Mouse (Mus musculus) erythroblast, embryonic 14.5 days (primary cell): ENCODE results near the gene Prep. TPM values are rescaled to one million over a fixed set of nuclear protein-coding genes. Genes with fewer than 3 reads are reported as not detected.
"Not testable (repeated sequence)": the region's sequence is repeated elsewhere in the genome, so short reads cannot be mapped to it uniquely, and the experiment has no call there.

Experiments used
- H3K27me3 ChIP-seq: 2 replicates; pipeline ENCODE4 v1.6.1; 2012; ENCODE audit warnings: inconsistent platforms; ENCODE audit not compliant: control insufficient read depth
- H3K36me3 ChIP-seq: 2 replicates; pipeline ENCODE4 v1.6.1; 2012; ENCODE audit warnings: mild to moderate bottlenecking, inconsistent platforms; ENCODE audit not compliant: control insufficient read depth
- H3K4me1 ChIP-seq: 2 replicates; pipeline ENCODE4 v1.6.1; 2012; ENCODE audit warnings: inconsistent platforms; ENCODE audit not compliant: control insufficient read depth
- H3K4me3 ChIP-seq: replicated peaks from 2 replicates; pipeline ENCODE3; 2012; ENCODE audit warnings: moderate library complexity, mild to moderate bottlenecking, inconsistent platforms
- H3K9me3 ChIP-seq: 2 replicates; pipeline ENCODE4 v1.6.1; 2012; ENCODE audit warnings: low read length, inconsistent platforms, mixed read lengths; ENCODE audit not compliant: control insufficient read depth
- GATA1 ChIP-seq: IDR thresholded peaks from 2 replicates; pipeline ENCODE4 v1.6.1; 2012; ENCODE audit warnings: low read length, inconsistent platforms, mixed read lengths
- TAL1 ChIP-seq: IDR thresholded peaks from 3 replicates; pipeline ENCODE4 v1.6.1; 2012; ENCODE audit warnings: low read length, inconsistent platforms, mixed read lengths
- polyA plus RNA-seq: library from polyadenylated mRNA; stranded (reverse); fragments of >175 nt; gene quantifications from 2 replicates; pipeline ENCODE4 v1.2.3, GENCODE M21; 2012

The Prep gene
- polyA plus RNA-seq, 1 experiment: 0.32 TPM

DNA sequence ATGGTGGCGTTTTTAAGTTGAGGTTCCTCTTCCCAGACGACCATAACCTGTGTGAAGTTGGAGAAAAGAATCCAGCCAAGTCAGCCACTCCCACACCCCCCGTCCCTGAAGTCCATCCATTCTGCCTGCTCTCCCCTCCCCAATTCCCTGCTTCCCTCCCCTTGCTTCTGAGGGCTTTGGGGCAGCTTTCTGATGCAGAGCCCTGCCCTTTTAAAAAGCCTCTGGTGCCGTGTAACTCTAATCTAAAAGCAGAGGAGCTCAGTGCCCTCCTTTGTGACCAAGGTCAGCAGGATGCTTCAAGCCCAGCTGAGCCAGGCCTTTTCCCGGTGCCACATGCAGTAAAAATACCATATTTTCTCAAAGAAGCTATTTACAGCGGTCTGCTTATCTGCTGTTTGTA, 79.8 kb downstream of the Prep start:
- no peak for TF ChIP-seq GATA1
- TF ChIP-seq TAL1: no peak
- H3K4me3 ChIP-seq: no peak overlapping the region
- H3K9me3 ChIP-seq: no peaks in the 10 kb centered on the region
- H3K4me1 ChIP-seq: no peaks in the 10 kb centered on the region
- H3K36me3 ChIP-seq: peaks cover 19% of the 10 kb centered on the region
- no peaks in the 10 kb centered on the region for H3K27me3 ChIP-seq

DNA sequence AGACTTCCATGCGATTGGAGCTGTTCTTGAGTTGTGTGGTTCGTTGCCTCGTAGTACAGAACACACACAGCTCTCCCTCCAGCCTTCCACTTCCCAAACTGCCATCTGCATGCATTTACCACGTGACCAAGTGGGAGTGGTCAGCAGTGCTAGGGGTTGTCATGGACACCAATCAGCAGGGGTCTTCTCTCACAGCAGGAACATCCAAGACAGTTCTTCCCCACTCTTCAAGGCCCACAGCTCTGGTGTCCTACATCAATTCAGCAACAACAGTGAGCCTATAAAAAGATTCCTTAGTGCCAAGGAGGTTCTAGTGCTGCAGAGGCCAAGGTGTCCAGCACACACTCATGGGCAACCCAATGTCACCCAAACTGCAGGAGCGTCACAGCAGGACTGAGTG, 84.1 kb downstream of the Prep start:
- Histone ChIP-seq H3K36me3 (peaks cover 46% of the 10 kb centered on the region), H3K9me3 (no peaks in the 10 kb centered on the region), H3K4me1 (no peaks in the 10 kb centered on the region), H3K27me3 (no peaks in the 10 kb centered on the region), H3K4me3 (no peak overlapping the region)
- TF ChIP-seq GATA1: no peak
- TF ChIP-seq TAL1: no peak

DNA sequence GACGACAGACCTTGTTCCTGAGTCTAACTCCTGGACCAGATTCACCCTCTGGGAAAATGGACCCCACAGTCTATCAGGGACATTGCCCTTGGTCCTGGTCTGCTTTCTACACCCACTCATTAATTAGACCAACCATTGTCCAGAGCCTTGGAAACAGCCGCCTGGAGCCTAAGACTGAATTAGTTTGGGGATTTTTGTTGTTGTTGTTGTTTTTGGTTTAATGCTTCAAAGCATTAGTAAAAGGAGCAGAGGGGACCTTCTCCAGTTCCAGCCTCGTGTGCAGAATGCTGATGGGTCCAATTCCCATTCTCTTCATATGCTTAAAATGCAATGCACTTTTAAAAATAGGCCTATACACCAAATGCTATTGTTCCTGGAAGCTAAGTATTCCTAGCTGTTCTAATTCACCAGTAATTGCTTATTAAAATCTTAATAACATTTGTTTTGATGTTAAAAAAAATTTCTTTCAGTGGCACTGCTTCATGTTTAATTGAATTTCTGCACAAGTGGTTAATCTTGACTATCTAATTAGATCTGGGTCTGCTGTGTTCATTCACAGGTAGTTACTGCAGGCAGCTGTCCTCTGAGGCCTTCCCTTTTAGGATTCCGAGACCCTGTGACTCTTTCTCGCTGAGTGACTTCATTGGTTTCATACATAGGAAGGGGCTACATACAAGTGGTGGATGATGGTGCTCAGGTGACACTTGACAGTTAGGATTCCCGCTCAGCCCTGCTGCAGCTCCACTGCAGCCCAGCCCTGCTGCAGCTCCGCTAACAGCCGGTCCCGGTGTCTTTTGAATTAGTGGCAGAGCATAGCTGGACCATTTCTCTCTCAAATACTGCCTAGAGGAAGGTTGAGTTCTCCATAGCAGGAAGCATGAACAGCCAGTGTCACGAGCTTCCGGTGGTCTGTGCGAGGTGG, 85.0 kb downstream of the Prep start:
- H3K36me3 ChIP-seq: peaks cover 46% of the 10 kb centered on the region
- H3K9me3 ChIP-seq: no peaks in the 10 kb centered on the region
- no peak for TF ChIP-seq GATA1
- no peak for TF ChIP-seq TAL1
- H3K4me3 ChIP-seq: no peak overlapping the region
- H3K4me1 ChIP-seq: no peaks in the 10 kb centered on the region
- H3K27me3 ChIP-seq: no peaks in the 10 kb centered on the region

DNA sequence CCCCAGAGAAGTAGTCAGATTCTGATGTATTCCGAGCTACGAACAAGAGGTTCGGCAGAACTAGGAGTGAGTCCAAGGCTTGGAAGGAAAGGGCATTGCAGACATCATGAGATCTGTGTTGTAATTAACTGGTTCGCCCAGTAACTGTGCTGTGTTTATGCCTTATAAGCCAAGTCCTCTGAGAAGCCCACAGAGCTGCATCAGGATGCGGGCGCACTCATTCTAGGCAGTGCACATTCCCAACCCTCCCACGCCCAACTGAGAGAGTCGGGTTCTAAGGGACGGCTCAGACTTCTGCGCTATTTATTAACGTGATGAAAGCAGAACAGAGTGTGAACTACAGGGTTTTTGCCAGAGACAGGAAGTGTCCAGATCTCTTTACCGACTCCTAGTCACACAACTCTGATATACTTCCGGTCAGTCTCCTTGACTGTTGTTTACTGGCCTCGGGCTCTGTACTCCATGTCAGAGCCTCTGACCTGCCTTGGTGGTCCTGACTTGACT, 87.6 kb downstream of the Prep start:
- H3K36me3 ChIP-seq: peaks cover 49% of the 10 kb centered on the region
- no peaks in the 10 kb centered on the region for H3K9me3 ChIP-seq

DNA sequence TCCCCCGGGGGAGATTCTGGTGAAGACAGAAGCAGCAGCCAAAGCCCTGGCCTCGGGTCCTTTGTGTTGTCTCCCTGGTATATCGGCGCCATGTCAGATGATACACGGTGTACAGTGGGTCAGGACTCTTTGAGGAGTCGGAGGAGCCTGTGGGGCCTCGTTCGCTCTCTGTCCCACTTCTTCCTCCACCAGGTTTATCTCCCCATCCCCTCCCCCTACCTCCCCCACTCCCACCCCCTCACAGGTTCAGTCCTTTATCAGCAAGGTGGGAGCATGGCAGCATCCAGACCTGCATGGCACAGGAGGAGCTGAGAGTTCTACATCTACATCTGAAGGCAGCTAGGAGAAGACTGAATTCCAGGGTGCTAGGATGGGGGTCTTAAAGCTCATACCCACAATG, 98.8 kb downstream of the Prep start:
- Histone ChIP-seq H3K4me1 (no peaks in the 10 kb centered on the region), H3K4me3 (no peak overlapping the region), H3K27me3 (no peaks in the 10 kb centered on the region), H3K9me3 (no peaks in the 10 kb centered on the region), H3K36me3 (no peaks in the 10 kb centered on the region)
- TF ChIP-seq TAL1: no peak
- no peak for TF ChIP-seq GATA1

More for the DNA sequence above, 87.6 kb downstream of the Prep start:
- Histone ChIP-seq H3K27me3 (no peaks in the 10 kb centered on the region), H3K4me1 (no peaks in the 10 kb centered on the region), H3K4me3 (no peak overlapping the region)
- TF ChIP-seq TAL1: no peak
- no peak for TF ChIP-seq GATA1

DNA sequence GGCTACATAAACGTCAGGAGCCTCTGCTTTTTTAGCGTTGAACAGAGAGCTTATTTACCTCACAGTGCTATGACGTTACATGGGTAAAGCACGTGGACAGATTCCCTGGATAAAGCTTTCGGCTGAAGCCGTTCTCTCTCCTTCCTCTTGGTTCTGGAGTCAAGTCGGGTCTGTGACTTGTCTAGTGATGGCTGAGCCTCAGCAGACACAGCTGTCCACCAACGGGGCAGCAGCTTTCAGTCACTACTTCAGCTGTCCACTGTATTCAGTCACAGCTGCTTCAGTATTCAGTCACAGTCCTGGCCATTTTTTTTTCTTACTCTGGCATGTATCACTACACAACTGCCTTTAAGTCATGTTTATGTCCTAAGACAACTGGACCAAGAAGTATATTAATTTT, 106.9 kb downstream of the Prep start:
- Histone ChIP-seq H3K4me1 (no peaks in the 10 kb centered on the region), H3K36me3 (no peaks in the 10 kb centered on the region), H3K27me3 (no peaks in the 10 kb centered on the region), H3K4me3 (no peak overlapping the region), H3K9me3 (no peaks in the 10 kb centered on the region)
- no peak for TF ChIP-seq GATA1
- no peak for TF ChIP-seq TAL1

DNA sequence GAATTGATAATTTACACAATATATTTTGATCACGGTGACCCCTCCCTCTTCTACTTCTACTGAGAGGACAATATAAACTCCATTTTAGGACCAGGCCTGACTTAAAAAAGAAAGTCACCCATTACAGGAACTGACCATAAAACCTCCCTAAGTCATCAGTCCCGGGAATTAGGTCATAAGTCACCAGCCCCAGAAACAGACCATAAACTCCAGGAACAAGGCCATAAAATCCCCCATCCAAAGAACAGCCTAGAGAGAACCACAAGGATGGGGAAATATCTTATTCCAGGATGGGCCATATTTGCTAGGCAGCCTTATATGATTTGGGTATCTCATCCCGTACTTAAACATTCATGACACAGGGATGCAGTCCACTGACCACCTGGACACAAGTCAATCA, 107.3 kb downstream of the Prep start:
- Histone ChIP-seq H3K27me3 (no peaks in the 10 kb centered on the region), H3K4me3 (no peak overlapping the region), H3K36me3 (no peaks in the 10 kb centered on the region), H3K9me3 (no peaks in the 10 kb centered on the region), H3K4me1 (no peaks in the 10 kb centered on the region)
- TF ChIP-seq GATA1 (no peak), TAL1 (no peak)

DNA sequence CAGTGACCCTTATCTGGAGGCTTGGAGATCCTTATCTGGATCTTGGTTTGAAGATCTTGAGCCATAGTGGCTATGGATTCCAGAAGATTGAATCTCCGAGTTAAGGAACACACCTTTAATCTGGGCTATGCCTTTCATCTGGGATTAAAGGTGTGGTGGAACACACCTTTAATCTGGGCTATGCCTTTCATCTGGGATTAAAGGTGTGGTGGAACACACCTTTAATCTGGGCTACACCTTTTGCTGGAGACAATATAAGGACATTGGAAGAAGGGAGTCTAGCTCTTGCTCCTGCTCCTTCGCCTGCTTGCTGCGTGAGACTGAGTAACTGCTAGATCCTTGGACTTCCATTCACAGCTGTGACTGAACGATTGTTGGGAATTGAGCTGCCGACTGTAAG, 110.8 kb downstream of the Prep start, which contains the start of gene Popdc3:
Popdc3 (plus strand) TSS at position 301 of the 400 bp plus-strand sequence.
- H3K9me3 ChIP-seq, H3K27me3 ChIP-seq: not testable (repeated sequence)

DNA sequence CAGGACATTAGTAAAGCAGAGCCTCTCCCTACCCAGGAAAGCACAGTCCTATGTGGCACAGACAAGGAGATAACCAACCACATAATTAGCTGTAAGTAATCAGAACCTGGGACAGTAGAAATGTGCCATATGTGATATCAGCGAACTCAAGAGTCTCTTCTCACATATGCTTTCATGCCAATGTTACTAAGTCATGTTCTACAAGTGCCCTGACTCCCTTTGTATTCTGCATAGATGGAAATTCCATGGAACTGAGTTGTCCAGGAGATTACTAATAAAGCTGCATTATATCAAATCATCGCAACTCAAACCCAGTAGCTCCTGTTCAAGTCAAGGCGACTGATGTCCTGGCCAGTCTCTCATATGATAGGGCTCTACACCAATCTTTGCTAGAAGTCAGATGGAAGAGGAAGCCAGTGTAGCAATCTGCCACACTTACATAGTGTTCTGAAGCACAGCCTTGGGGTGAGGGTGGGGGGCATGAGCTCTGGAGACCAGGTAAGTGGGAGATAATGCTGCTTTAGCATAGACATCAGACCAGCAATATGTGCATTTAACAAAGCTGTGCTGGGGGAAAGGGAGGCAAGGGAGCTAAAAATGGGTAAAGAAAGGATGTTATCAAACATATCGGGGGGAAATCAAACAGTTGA, 113.8 kb downstream of the Prep start:
- no peaks in the 10 kb centered on the region for H3K4me1 ChIP-seq
- H3K9me3 ChIP-seq: no peaks in the 10 kb centered on the region
- H3K36me3 ChIP-seq: no peaks in the 10 kb centered on the region

More for the DNA sequence above, 110.8 kb downstream of the Prep start, which contains the start of gene Popdc3:
- not testable (repeated sequence) for H3K36me3 ChIP-seq, H3K4me1 ChIP-seq, H3K4me3 ChIP-seq

More for the DNA sequence above, 113.8 kb downstream of the Prep start:
- Histone ChIP-seq H3K27me3 (no peaks in the 10 kb centered on the region), H3K4me3 (no peak overlapping the region)
- TF ChIP-seq TAL1 (no peak), GATA1 (no peak)
